Mouse (Mus musculus): ENCODE measurements at regions not wholly inside any gene's neighbourhood (a gene's known extent, or its start where the extent isn't known, plus 50 kb on each side); places are given as distances from the start of the nearest gene placed in this dataset.

DNA sequence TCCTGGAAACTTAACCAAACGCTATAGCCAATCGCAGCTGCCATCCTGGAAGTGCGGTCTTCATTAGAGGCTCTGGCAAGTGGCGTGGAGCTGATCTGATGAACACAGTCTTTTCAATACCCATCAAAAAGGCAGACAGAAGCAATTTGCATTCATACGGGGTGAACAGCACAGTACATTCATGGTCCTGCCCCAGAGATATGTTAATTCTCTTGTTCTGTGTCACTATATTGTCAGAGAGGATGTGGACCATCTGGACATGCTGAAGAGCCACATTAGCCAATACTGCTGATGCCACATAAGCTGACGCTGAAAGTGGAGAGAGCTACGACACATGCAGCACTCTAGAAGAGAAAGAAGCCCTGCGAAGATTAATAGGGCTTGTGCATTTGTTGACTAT is 267.6 kb downstream of the Pmp22 start:
- TF ChIP-seq POLR2A (IDR thresholded peaks at IDR 0.05; ENCODE audit: extremely low read depth, insufficient read depth, low read length) = no peak
- TF ChIP-seq CTCF (IDR thresholded peaks at IDR 0.05; ENCODE audit: low read depth, low read length) = no peak
